Mouse (Mus musculus) heart, embryonic 15.5 days (tissue): ENCODE results near the gene Dll1. TPM values are rescaled to one million over a fixed set of nuclear protein-coding genes. Genes with fewer than 3 reads are reported as not detected.

Experiments used
- ATAC-seq: fragments of 200-750 bp; cut with Nextera tagmentation; replicated peaks from 2 replicates; pipeline ENCODE4 v1.8.0; 2017; ENCODE audit warnings: low read depth, moderate TSS enrichment; ENCODE audit not compliant: insufficient number of reproducible peaks, insufficient read depth, low FRiP score
- H3K27ac ChIP-seq: fragments of 300-500 bp; sonication (generic); 2 replicates; pipeline ENCODE4 v1.5.1; 2015; ENCODE audit warnings: mild to moderate bottlenecking, inconsistent platforms
- H3K27me3 ChIP-seq: fragments of 300-500 bp; sonication (generic); 2 replicates; pipeline ENCODE4 v1.6.1; 2015; ENCODE audit warnings: inconsistent platforms
- H3K36me3 ChIP-seq: fragments of 300-500 bp; sonication (generic); 2 replicates; pipeline ENCODE4 v1.6.1; 2015; ENCODE audit warnings: mild to moderate bottlenecking, inconsistent platforms
- H3K4me1 ChIP-seq: fragments of 300-500 bp; sonication (generic); replicated peaks from 2 replicates; pipeline ENCODE4 v1.6.1; 2015; ENCODE audit warnings: inconsistent platforms
- H3K4me2 ChIP-seq: fragments of 300-500 bp; sonication (generic); 2 replicates; pipeline ENCODE4 v1.6.1; 2015; ENCODE audit warnings: inconsistent platforms, mild to moderate bottlenecking, moderate library complexity
- H3K4me3 ChIP-seq: fragments of 300-500 bp; sonication (generic); 2 replicates; pipeline ENCODE4 v1.5.1; 2015; ENCODE audit warnings: mild to moderate bottlenecking, inconsistent platforms
- H3K9ac ChIP-seq: fragments of 300-500 bp; sonication (generic); 2 replicates; pipeline ENCODE4 v1.6.1; 2015; ENCODE audit warnings: mild to moderate bottlenecking, inconsistent platforms
- H3K9me3 ChIP-seq: fragments of 300-500 bp; sonication (generic); replicated peaks from 2 replicates; pipeline ENCODE4 v1.6.1; 2016; ENCODE audit warnings: inconsistent platforms
- WGBS: fragments of 180-500 bp; shearing (Covaris S2); methylation state at CpG from one replicate; pipeline ENCODE4 v1.1.7; 2015; ENCODE audit warnings: mixed read lengths; 5-methylcytosine and 5-hydroxymethylcytosine counted together
- polyA plus RNA-seq: library from polyadenylated mRNA; unstranded; fragments of >200 nt; fragmentation: Nextera tagmentation; extraction: Ambion mirVana; gene quantifications from 2 replicates; pipeline ENCODE4 v1.2.1, GENCODE M21; 2015

Dll1 gene
- polyA plus RNA-seq, 1 experiment from 2014 or later, result 5.2 TPM

DNA sequence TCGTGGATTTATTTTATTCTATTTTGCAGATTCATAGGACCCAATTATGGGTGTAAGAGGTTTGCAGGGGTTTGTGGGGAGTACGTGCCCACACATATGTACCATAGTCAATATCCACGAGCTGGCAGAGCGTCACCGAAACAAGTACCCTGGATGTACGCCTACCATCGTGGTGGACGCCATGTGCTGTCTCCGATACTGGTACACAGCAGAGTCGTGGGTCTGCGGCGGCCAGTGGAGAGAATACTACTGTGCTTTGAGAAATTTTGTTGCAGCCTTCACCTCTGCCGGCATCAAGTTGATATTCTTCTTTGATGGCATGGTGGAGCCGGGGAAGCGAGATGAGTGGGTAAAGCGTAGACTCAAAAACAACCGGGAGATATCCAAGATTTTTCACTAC is 25.0 kb upstream of the Dll1 start:
- H3K4me1 ChIP-seq, result peaks cover 5% of the 10 kb centered on the region
- no peaks in the 10 kb centered on the region for H3K9me3 ChIP-seq
- H3K4me3 ChIP-seq, result no peak overlapping the region
- no peak for ATAC-seq
- no peak overlapping the region for H3K4me2 ChIP-seq
- no peak overlapping the region for H3K27ac ChIP-seq
- 95% methylated on average over 17 of the region's 17 CpGs for whole genome bisulfite sequencing
- no peaks in the 10 kb centered on the region for H3K27me3 ChIP-seq
- peaks cover 39% of the 10 kb centered on the region for H3K36me3 ChIP-seq
- no peak overlapping the region for H3K9ac ChIP-seq

- ATAC-seq, result peak; percentile 95
- Histone ChIP-seq H3K27me3 (peaks cover 7% of the 10 kb centered on the region), H3K4me3 (peak within 1 kb of the TSS; percentile 84), H3K36me3 (no peaks in the 10 kb centered on the region), H3K4me1 (peaks cover 13% of the 10 kb centered on the region), H3K27ac (peak within 1 kb of the TSS; percentile 86), H3K4me2 (peak within 1 kb of the TSS; percentile 89), H3K9ac (peak within 1 kb of the TSS; percentile 86), H3K9me3 (no peaks in the 10 kb centered on the region)
- WGBS, result 1% methylated on average over 31 of the region's 31 CpGs
Measured at GRCm38 (mm10) chr17:15395997-15396675, 19.5 kb upstream of the Dll1 start, which contains the start of gene Fam120b. Fam120b (plus strand) TSS chr17:15396202.

- H3K27me3 ChIP-seq, result peaks cover 12% of the 10 kb centered on the region
- H3K27ac ChIP-seq, result no peak overlapping the region
- no peak overlapping the region for H3K9ac ChIP-seq
- WGBS, result 76% methylated on average over 8 of the region's 8 CpGs
- no peaks in the 10 kb centered on the region for H3K9me3 ChIP-seq
- H3K36me3 ChIP-seq, result no peaks in the 10 kb centered on the region
- ATAC-seq, result no peak
- no peak overlapping the region for H3K4me3 ChIP-seq
- no peaks in the 10 kb centered on the region for H3K4me1 ChIP-seq
- no peak overlapping the region for H3K4me2 ChIP-seq
Measured at GRCm38 (mm10) chr17:15389356-15389755, 12.7 kb upstream of the Dll1 start.

DNA sequence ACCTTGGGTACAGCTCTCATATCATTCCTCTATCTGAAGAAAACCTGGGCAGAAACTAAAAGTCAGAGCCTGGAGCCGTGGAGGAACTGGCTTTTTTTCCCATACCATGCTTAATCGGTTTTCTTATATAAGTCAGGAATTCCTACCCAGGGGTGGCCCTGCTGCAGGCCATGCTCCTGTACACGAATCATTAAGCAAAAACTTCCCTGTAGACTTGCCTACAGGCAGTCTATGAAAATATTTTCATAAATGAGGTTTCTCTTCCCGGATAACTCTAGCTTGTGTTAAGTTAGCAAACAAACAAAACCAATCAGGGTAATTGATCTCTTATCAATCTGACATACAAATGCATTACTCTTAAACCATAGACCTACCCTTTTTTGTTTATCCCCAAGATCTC is 12.2 kb upstream of the Dll1 start:
- no peaks in the 10 kb centered on the region for H3K4me1 ChIP-seq
- no peak overlapping the region for H3K4me2 ChIP-seq
- H3K9me3 ChIP-seq, result no peaks in the 10 kb centered on the region
- H3K27me3 ChIP-seq, result peaks cover 13% of the 10 kb centered on the region
- no peak overlapping the region for H3K27ac ChIP-seq
- no peaks in the 10 kb centered on the region for H3K36me3 ChIP-seq
- 71% methylated on average over 4 of the region's 4 CpGs for WGBS
- no peak for ATAC-seq
- no peak overlapping the region for H3K9ac ChIP-seq
- H3K4me3 ChIP-seq, result no peak overlapping the region

- no peaks in the 10 kb centered on the region for H3K9me3 ChIP-seq
- H3K9ac ChIP-seq, result no peak overlapping the region
- H3K4me2 ChIP-seq, result no peak overlapping the region
- peaks cover 13% of the 10 kb centered on the region for H3K4me1 ChIP-seq
- H3K27me3 ChIP-seq, result peaks cover 61% of the 10 kb centered on the region
- WGBS, result 86% methylated on average over 5 of the region's 5 CpGs
- no peak overlapping the region for H3K4me3 ChIP-seq
- no peaks in the 10 kb centered on the region for H3K36me3 ChIP-seq
- no peak overlapping the region for H3K27ac ChIP-seq
- ATAC-seq, result no peak
Measured at GRCm38 (mm10) chr17:15383360-15383759, 6.7 kb upstream of the Dll1 start.

DNA sequence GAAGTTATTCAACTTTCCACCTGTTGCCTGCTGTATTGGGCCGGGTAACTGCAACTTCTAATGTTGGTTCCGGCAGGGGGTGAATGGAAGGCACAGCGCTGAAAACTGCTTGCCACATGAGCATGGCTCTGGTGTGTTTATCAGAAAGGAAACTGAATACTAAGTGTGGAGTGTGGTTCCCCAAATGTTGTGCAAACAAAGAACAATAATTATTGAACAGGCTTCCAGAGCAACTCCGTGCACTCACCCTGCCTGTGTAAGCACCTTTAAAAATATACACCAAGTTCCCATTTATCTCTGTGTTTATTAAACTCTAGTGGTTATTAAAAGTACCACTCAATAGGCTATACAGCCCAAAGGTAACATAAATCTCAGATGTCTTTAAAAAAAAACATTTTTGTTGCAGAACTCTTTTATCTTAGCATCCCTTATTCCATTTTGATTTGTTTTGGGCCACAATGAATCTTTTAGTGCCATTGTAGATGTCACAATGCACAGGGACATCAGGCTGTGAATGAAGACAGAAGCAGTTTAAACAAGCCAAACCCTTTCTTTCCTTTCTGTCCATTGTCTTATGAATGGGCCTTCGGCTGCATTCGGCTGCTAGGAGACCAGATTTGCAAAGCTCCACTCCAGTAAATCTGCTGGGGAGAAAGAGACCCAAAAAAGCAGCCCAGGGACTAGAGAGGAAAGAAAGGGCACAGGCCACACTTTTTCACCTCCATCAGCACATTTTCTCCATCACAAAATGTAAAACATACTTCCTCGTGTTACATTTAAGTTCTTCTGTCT is 5.4 kb upstream of the Dll1 start:
- Histone ChIP-seq H3K4me3 (no peak overlapping the region), H3K27me3 (peaks cover 73% of the 10 kb centered on the region), H3K4me2 (no peak overlapping the region), H3K9me3 (no peaks in the 10 kb centered on the region), H3K4me1 (peaks cover 19% of the 10 kb centered on the region), H3K27ac (no peak overlapping the region), H3K9ac (no peak overlapping the region), H3K36me3 (no peaks in the 10 kb centered on the region)
- no peak for ATAC-seq
- WGBS, result 51% methylated on average over 7 of the region's 7 CpGs

DNA sequence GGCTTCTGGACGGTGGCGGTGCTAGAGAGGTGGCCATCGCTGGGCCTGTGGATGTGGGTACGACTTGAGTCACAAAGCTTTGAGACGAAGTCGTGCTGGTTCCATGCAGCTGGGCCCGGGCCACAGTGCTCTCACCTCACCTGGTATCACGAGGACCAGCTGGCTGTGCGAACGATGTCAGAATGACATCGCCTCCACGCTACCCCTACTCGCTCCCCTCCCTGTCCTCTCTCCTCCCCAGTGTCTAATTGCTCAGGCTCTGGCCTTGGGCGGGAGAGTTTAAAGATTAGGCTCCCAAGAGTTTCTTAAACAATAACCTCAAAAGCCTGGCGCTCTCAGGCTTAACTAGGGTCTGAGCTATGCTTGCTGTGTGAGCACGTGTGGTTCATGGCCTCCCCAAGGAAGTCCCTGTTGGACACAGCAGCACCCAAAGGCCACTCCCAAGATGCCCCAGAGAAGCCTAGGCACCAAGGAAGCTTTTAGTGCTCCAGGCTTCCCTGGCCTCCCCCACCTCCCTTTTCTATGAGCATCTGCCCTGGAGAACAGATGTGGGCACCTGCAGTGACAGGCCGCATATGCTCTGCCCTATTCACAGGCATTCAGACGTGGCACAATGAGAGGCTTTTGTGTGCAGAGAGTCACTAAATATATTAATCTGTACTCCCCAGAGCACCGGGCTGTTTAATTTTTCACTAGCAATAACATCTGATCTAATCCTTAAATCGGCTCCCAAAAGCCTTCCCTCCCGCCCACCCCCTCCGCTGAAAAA is 4.6 kb upstream of the Dll1 start:
- H3K27ac ChIP-seq, result no peak overlapping the region
- peak overlapping the region; percentile 52 for H3K4me3 ChIP-seq
- H3K27me3 ChIP-seq, result peaks cover 81% of the 10 kb centered on the region
- no peaks in the 10 kb centered on the region for H3K9me3 ChIP-seq
- H3K4me2 ChIP-seq, result peak overlapping the region; percentile 84
- H3K4me1 ChIP-seq, result peaks cover 27% of the 10 kb centered on the region
- peak overlapping the region; percentile 45; the same call in 1 of the 2 replicates for H3K9ac ChIP-seq
- no peaks in the 10 kb centered on the region for H3K36me3 ChIP-seq
- WGBS, result 16% methylated on average over 22 of the region's 22 CpGs
- no peak for ATAC-seq

DNA sequence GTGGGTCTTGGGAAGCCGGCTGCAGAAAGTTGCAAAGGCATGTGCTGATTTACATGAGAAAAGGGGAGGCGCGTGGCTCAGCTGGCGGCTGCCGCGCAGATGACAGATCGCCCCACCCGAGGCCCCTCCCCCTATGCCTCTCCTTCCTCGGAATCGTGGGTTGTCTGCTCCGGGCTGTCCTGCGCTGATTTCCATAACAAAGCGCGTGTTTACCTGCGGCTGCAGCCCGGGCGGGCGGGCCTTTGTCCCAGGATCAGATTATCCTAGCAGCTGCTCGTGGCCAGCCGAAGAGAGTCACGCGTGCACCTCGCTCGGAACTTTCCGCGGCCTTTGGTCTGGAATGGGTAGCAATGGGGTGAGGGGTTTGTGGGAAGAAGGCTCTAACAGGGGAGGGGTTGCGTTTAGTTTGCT is 4.0 kb upstream of the Dll1 start:
- H3K4me1 ChIP-seq, result peaks cover 29% of the 10 kb centered on the region
- H3K27ac ChIP-seq, result no peak overlapping the region
- H3K9me3 ChIP-seq, result no peaks in the 10 kb centered on the region
- peaks cover 84% of the 10 kb centered on the region for H3K27me3 ChIP-seq
- peak overlapping the region; percentile 52 for H3K4me3 ChIP-seq
- H3K9ac ChIP-seq, result peak overlapping the region; percentile 45
- under 1% methylated on average over 27 of the region's 27 CpGs for WGBS
- H3K4me2 ChIP-seq, result peak overlapping the region; percentile 84
- no peak for ATAC-seq
- H3K36me3 ChIP-seq, result no peaks in the 10 kb centered on the region

- H3K4me1 ChIP-seq, result peaks cover 35% of the 10 kb centered on the region
- no peak overlapping the region for H3K27ac ChIP-seq
- WGBS, result 16% methylated on average over 17 of the region's 17 CpGs
- peaks cover 88% of the 10 kb centered on the region for H3K27me3 ChIP-seq
- peak overlapping the region; percentile 52 for H3K4me3 ChIP-seq
- H3K4me2 ChIP-seq, result peak overlapping the region; percentile 84
- peak overlapping the region; percentile 45 for H3K9ac ChIP-seq
- no peaks in the 10 kb centered on the region for H3K9me3 ChIP-seq
- ATAC-seq, result no peak
- H3K36me3 ChIP-seq, result no peaks in the 10 kb centered on the region
Measured at GRCm38 (mm10) chr17:15379741-15380526, 3.3 kb upstream of the Dll1 start.

- Histone ChIP-seq H3K4me3 (no peak overlapping the region), H3K4me2 (no peak overlapping the region), H3K27ac (no peak overlapping the region), H3K9ac (no peak overlapping the region), H3K27me3 (peaks cover 95% of the 10 kb centered on the region), H3K4me1 (peaks cover 43% of the 10 kb centered on the region), H3K36me3 (no peaks in the 10 kb centered on the region), H3K9me3 (no peaks in the 10 kb centered on the region)
- ATAC-seq, result no peak
- WGBS, result 16% methylated on average over 15 of the region's 15 CpGs
Measured at GRCm38 (mm10) chr17:15378413-15379109, 1.9 kb upstream of the Dll1 start.
